Mouse (Mus musculus): ENCODE results near the gene Trpc2.

The Trpc2 gene

GRCm38 (mm10) chr7:102102241-102102640 is 19.3 kb downstream of the Trpc2 start:
- DNase-seq (ENCODE audit: extremely low read depth, low read depth, low spot score) = no peak

- no peak for DNase-seq (ENCODE audit: extremely low read depth, low read depth, low spot score)
Observed at GRCm38 (mm10) chr7:102102696-102103095, 19.8 kb downstream of the Trpc2 start.

GRCm38 (mm10) chr7:102103555-102103954 is 20.6 kb downstream of the Trpc2 start:
- DNase-seq (ENCODE audit: extremely low read depth, low read depth, low spot score) = no peak

- DNase-seq (ENCODE audit: extremely low read depth, low read depth, low spot score) = no peak
Observed at GRCm38 (mm10) chr7:102104126-102104525, 21.2 kb downstream of the Trpc2 start.

- DNase-seq (ENCODE audit: extremely low read depth, low read depth, low spot score) = no peak
Observed at GRCm38 (mm10) chr7:102106700-102107141, 23.8 kb downstream of the Trpc2 start.

- DNase-seq (ENCODE audit: extremely low read depth, low read depth, low spot score) = no peak
Observed at GRCm38 (mm10) chr7:102108206-102108605, 25.3 kb downstream of the Trpc2 start.

GRCm38 (mm10) chr7:102109171-102109570 is 26.3 kb downstream of the Trpc2 start, which contains the start of gene Art5:
Art5 (minus strand) TSS chr7:102109489.
- no peak for DNase-seq (ENCODE audit: extremely low read depth, low read depth, low spot score)

- no peak for DNase-seq (ENCODE audit: extremely low read depth, low read depth, low spot score)
Observed at GRCm38 (mm10) chr7:102109746-102110145, 26.8 kb downstream of the Trpc2 start.

GRCm38 (mm10) chr7:102113151-102113729 is 30.3 kb downstream of the Trpc2 start:
- DNase-seq (ENCODE audit: extremely low read depth, low read depth, low spot score) = no peak

GRCm38 (mm10) chr7:102116579-102117331 is 33.8 kb downstream of the Trpc2 start, which contains the start of gene Chrna10:
Chrna10 (minus strand) TSS chr7:102116828.
- DNase-seq (ENCODE audit: extremely low read depth, low read depth, low spot score) = no peak

GRCm38 (mm10) chr7:102117382-102117781 is 34.5 kb downstream of the Trpc2 start:
- DNase-seq (ENCODE audit: extremely low read depth, low read depth, low spot score) = no peak

- no peak for DNase-seq (ENCODE audit: extremely low read depth, low read depth, low spot score)
Observed at GRCm38 (mm10) chr7:102120326-102120725, 37.4 kb downstream of the Trpc2 start.

GRCm38 (mm10) chr7:102132395-102132794 is 49.5 kb downstream of the Trpc2 start:
- DNase-seq (ENCODE audit: extremely low read depth, low read depth, low spot score) = no peak

- DNase-seq (ENCODE audit: extremely low read depth, low read depth, low spot score) = no peak
Observed at GRCm38 (mm10) chr7:102137464-102137863, 54.5 kb downstream of the Trpc2 start.

- no peak for DNase-seq (ENCODE audit: extremely low read depth, low read depth, low spot score)
Observed at GRCm38 (mm10) chr7:102137898-102138297, 55.0 kb downstream of the Trpc2 start.

All from fat pad, adult 2 months (tissue).